Mouse (Mus musculus) kidney, adult 2 months (tissue): ENCODE measurements around the gene Nol4l.

Experiments
- CTCF ChIP-seq: fragments of 200-500 bp; conservative IDR thresholded peaks from 2 replicates; pipeline ENCODE4 v1.5.1; 2011; ENCODE audit warnings: low read depth, mild to moderate bottlenecking, control low read depth, low read length, moderate library complexity, mixed read lengths; ENCODE audit not compliant: insufficient read depth, insufficient read length
- POLR2A ChIP-seq: fragments of 200-500 bp; IDR thresholded peaks from one replicate; pipeline ENCODE4 v1.6.1; 2011; ENCODE audit warnings: low read depth, low read length, control low read depth

GRCm38 (mm10) chr2:153554543-153554942 is 24.8 kb upstream of the Nol4l start:
- no peak for TF ChIP-seq POLR2A
- no peak for TF ChIP-seq CTCF
